7 mouse cellular contexts compared by ENCODE assay signal in the genomic region with DNA sequence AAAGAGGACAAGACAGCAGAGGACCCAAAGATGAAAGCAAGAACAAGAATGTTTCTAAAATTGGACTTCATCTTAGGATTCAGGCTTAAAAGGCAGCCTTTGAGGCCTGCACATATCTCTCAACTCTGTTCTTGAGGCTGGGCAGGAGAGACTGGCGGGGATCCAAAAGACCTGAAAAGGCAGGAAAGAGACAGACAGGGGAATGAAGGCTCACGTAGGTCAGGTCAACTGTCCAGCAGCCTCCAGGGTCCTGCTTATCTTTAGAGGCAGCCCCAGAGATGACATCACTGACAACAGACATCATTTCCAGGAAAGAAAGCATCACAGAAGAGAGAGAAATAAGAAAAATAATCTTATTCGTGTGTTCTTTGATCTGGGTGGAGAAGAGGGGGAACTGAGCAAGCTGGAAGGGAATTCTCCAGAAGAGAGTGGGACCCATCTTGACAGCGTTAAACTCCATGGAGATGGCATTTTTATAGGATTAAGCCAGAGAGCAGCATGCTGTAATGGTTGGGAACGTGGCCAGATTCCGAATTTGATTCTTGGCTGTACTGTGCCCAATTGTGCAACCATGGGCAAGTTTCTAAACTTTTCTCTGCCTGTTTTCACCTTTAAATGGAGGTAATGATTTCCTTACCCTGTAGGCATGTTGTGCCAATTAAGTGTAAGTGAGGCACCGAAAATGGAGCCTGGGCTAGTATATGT.
DNase-seq lines count a peak whose midpoint lies in the region; ATAC-seq lines count a peak whose summit lies in the region.

No protein-coding gene starts in this region.

- 89% methylated on average over 7 of the region's 7 CpGs for WGBS in hindbrain, embryonic 11.5 days

- no peak overlapping the region for H3K4me3 ChIP-seq in hindbrain, embryonic 11.5 days (ENCODE audit: low read depth, low read length)

- no peak for ATAC-seq in megakaryocyte progenitor cell, adult 5-6 weeks (replicated peaks; ENCODE audit: poor library complexity)
- ATAC-seq in hindbrain, embryonic 11.5 days (ENCODE audit: low FRiP score) = no peak

- H3K27me3 ChIP-seq in hindbrain, embryonic 11.5 days (ENCODE audit: control insufficient read depth, insufficient read depth, low read length) = no peaks in the 10 kb centered on the region

- no peak overlapping the region for H3K9ac ChIP-seq in hindbrain, embryonic 11.5 days (ENCODE audit: low read depth, low read length)

- peak; percentile 13 for DNase-seq in kidney, adult 9 months
- DNase-seq in kidney, postnatal 4 days = no peak
- peak; percentile 33 for DNase-seq in Muller cell, postnatal 12 days (ENCODE audit: inconsistent ontology term)
- DNase-seq in adrenal gland, postnatal 14 days = peak; percentile 68
- peak; percentile 51 for DNase-seq in gonadal fat pad, adult 2 months (ENCODE audit: low read depth)
- DNase-seq in hindbrain, embryonic 11.5 days (ENCODE audit: low spot score) = no peak

- H3K27ac ChIP-seq in hindbrain, embryonic 11.5 days (ENCODE audit: low read depth, low read length) = no peak overlapping the region

- no peaks in the 10 kb centered on the region for H3K9me3 ChIP-seq in hindbrain, embryonic 11.5 days (ENCODE audit: control insufficient read depth, low read length)

- H3K36me3 ChIP-seq in hindbrain, embryonic 11.5 days (ENCODE audit: control insufficient read depth, insufficient read depth, low read length) = no peaks in the 10 kb centered on the region

- H3K4me2 ChIP-seq in hindbrain, embryonic 11.5 days (replicated peaks; ENCODE audit: low read depth, low read length) = no peak overlapping the region

- no peaks in the 10 kb centered on the region for H3K4me1 ChIP-seq in hindbrain, embryonic 11.5 days (replicated peaks; ENCODE audit: control insufficient read depth, insufficient read depth, low read length)

Comparison
In these comparisons a context has a peak if more than half of its experiments do, and no peak if none do; other contexts are left out.
1. DNase-seq: peak in kidney, adult 9 months (single experiment), Muller cell, postnatal 12 days (single experiment), adrenal gland, postnatal 14 days (single experiment) and gonadal fat pad, adult 2 months (single experiment); none in kidney, postnatal 4 days (0 of 2) and hindbrain, embryonic 11.5 days (single experiment).